Mouse (Mus musculus) layer of hippocampus, postnatal 10 days (tissue): ENCODE measurements around the gene Mdga2. TPM values are rescaled to one million over a fixed set of nuclear protein-coding genes. Genes with fewer than 3 reads are reported as not detected.

Source experiments
- DNase-seq, 2 experiments: peaks; one replicate each; pipeline ENCODE4 v3.0.0; 2021; ENCODE audit warnings: low spot score in 2 of 2
- long read RNA-seq: library from polyadenylated mRNA; stranded (forward); transcript quantifications from one replicate; pipeline ENCODE4 v2.0.0, GENCODE M21; 2023
- total RNA-seq, 2 experiments: library from RNA; stranded (reverse); gene quantifications; 2 replicates each; pipeline ENCODE4 v1.2.3; 2021

Gene Mdga2
- 10 to 100 TPM; 61.0 to 71.6 TPM for total RNA-seq
- long read RNA-seq, partial matches to known transcripts = 4 of 10 reads
- long read RNA-seq, other reads (novel, unspliced or antisense) = 3 of 10 reads

DNA sequence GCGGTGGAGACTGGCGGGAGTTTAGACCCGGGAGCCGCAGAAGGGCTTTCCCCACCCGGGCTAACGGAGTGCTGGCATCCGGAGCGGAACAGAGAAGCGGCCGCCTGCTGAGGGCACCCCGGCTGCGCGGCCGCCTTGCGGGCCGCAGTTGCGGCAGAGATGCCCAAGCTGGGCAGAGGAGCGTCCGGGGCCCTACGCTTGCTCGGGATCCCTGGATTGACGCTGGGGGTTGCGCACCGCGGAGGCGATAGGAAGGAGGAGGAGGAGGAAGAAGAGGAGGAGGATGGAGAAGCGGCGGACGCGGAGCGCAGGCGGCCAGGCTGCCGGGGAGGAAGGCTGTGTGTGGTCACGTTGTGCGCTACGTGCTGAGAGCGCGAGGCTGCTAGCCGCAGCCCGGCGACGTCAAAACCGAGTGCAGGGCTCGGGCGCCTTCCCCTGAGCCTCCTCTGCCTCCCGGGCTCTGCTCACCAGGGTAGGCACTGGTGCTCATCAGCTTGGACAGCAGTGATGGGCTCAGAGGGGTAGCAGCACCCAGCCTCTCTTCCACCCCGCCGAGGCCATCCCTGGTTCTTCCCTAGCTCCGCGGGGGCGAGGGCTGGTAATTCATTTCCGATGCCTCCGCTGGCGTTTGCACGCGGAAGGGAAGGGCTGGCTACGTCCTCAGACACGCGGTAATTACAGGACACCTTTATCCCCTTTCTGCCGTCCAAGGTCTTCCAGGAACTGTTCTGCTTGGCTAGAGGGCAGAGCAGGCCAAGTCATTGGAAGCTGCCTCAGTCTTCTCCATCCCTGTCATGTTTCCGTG, at the start of gene Mdga2:
TSS of gene Mdga2 (minus strand) at position 329 of the 805 bp plus-strand sequence.
- peak in 1 of 2 experiments; percentile 68 for DNase-seq

GRCm38 (mm10) chr12:67267409-67267808, 45.1 kb upstream of the Mdga2 start:
- DNase-seq = no peak

GRCm38 (mm10) chr12:67223530-67223929, 1.2 kb upstream of the Mdga2 start:
- DNase-seq = no peak

DNA sequence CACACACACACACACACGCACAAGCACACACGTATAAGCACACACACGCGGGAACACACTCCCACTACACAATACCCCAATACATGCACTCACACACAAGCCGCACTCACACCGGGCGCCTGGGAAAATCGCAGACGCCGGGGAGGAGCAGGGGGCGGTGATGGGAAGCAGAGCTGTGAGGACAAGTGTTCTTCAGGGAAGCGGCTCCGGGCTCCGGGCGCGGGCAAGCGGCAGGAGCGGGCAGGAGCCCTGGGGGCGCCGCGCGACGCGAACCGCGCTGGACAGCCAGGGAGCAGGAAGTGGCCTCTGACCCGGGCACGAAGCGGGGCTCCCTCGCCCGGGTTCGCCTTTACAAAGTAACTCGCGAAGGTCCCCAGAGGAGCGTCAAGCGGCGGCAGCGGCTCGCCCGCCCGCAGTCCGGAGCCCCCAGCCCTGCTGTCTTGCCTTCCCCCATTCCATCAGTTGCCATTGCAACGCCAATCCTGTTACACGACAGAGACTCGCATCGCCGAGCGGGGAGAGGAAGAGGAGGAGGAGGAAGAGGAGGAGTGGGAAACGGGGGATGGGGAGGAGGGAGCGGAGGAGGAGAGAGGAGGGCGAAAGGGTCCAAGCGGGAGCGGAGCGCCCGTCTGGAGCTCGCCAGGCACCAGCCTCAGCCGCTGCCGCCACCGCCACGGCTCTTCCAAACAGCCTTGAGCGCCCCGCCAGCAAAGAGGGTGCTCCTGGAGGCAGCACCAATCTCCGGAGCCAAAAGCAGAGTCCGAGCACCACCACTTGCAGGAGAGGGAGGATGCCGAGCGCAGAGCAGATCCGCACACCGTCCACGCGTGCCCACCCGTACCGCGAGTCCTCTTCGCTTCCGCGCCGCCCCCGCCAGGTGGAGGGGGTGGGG, 774 bp downstream of the Mdga2 start:
- DNase-seq = peak; percentile 75 to 79

DNA sequence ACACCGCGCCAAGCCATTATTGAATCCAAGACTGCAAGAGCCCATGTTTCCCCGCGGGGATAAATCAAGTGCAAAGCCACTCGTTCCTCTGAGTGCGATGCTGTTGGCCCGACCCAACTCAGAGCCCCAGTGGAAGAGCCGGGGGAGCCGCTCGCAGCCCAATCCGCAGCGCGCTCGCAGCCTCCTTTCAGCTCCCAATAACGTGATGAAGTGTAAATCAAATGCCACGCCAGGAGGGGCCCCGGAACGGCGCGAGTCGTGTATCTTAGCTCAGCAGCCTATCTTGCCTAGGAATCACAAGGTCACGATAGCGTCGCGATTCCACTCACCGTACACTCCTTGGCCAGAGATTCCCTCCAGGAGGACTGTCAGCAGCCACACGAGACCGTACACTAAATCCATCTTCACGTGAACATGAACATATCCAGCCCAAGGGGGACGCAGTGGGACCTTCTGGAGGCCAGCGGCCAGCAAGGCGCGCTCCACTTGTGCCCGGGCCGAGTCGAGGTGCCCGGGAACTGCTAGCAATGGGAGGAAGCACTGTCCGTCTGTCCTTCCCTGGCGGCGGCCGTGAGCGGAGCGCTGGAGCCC, 1.6 kb downstream of the Mdga2 start:
- peak; percentile 61 to 72 for DNase-seq

DNA sequence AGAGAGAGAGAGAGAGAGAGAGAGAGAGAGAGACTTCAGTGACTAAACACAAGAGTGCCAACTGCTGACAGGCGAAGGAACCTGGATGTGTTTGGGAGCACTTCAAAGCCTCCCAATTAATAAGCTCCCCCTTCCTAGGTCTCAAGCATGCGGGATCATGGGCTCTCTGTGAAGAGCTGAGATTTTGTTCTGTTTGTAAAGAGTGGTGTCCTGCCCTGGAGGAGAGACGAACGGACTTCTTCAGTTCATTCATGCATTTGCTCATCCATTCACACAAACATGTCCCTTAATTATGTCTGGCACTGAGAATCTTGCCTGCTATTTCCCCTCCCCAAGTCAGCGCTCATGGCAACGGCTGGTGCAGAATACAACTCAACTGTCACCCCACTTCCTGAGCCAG, 2.3 kb downstream of the Mdga2 start:
- DNase-seq = peak; percentile 19 to 24

GRCm38 (mm10) chr12:67219564-67219963, 2.8 kb downstream of the Mdga2 start:
- DNase-seq = peak; percentile 12 to 14

GRCm38 (mm10) chr12:67212801-67213200, 9.5 kb downstream of the Mdga2 start:
- no peak for DNase-seq

DNA sequence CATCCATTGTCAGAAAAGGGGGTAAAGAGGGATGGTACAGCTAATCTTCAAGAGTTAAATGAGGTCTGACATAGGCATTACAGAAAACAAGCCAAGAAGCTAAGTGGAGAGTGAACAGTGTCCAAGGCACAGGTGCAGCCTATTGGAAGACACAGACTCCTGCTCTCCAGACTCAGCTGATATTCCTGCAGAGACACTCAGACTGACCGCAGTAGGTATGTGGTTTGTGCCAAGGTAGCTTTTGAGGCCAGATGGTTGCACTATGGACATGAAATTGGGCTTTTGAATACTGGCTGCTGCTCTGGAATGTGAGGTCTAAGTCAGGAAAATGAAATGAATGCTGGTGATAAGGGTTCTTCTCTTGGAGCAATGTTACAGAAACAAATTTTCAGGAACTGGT, 44.2 kb downstream of the Mdga2 start:
- DNase-seq = no peak

DNA sequence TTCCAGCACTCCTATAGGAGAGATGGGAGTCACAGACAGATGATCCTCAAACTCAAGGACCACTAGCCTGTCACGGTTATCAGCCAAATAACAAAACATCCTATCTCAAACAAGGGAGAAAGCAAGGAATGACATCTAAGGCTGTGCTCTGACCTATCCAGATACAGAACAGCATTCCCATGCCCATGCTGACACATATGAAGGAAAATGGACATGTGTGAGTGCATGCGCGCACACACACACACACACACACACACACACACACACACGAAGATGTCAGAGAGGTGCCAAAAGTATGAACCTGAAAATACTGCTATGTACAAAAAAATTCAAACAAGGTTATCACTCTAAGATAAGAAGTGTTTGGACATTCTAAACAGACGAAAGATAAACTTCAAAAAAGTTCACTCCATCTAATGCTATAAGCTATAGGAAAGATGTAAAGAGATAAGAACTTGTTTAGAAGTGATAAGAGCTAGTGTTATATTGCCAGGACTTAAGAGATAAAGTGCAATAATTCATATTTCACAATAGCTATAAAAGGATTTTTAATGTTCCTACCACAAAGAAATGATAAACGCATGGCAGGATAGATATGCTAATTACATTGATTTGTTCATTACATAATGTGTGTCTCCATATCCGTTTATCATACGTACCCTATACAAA, 65.6 kb downstream of the Mdga2 start:
- DNase-seq = no peak

- DNase-seq = no peak
These were observed 69.3 kb downstream of the Mdga2 start for GRCm38 (mm10) chr12:67153077-67153476.

- no peak for DNase-seq
These were observed 80.7 kb downstream of the Mdga2 start for GRCm38 (mm10) chr12:67141605-67142004.

GRCm38 (mm10) chr12:67140131-67140530, 82.2 kb downstream of the Mdga2 start:
- DNase-seq = no peak

- no peak for DNase-seq
These were observed 94.9 kb downstream of the Mdga2 start for GRCm38 (mm10) chr12:67127457-67127856.

- no peak for DNase-seq
These were observed 98.5 kb downstream of the Mdga2 start for GRCm38 (mm10) chr12:67123874-67124273.

- DNase-seq = no peak
These were observed 103.5 kb downstream of the Mdga2 start for GRCm38 (mm10) chr12:67118652-67119515.

GRCm38 (mm10) chr12:67104171-67104570, 118.2 kb downstream of the Mdga2 start:
- no peak for DNase-seq

DNA sequence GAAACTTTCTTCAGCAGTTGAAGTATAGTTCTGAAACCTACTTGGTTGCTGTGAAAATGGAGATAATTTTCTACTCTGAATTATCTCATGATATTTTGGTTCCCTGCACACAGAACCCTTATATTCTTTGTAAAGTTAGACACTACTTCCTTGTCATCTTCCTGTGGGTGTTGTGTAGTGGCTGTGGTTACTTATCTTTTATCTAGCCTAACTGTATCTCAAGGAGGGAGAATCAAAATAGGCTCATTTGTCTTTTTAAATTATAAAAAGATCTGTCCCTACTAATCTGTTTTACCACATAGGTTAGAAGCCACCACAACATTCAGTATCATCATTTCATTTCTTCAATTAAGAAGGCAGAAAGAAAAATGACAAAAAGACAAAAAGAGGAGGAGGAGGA, 127.9 kb downstream of the Mdga2 start:
- DNase-seq = no peak

DNA sequence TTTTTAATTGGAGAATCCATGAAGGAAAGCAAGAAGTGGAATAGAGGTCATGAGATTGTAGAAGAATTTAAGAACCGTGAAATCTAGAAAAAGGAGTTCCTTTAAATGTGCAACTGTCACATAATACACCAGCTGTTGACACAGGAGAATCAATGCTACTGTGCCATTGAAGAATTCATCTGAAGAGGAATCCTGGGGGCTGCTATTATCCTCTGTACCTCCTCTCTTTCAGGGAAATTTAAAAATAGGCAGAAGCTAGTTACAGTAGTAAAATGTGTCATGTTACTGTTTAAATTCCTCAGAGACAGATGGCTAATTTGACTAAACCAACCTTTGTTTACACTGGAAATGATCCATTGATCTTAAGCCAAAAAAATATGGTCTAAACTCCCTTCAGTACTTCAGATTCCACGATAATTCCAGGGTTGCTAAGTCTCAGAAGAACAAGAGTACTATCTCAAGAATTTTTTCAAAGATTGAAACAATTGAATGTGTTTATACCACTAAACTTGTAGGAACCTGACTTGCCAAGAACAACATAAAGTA, 131.9 kb downstream of the Mdga2 start:
- no peak for DNase-seq
